Comparison of ENCODE assay signal across 8 mouse cellular contexts in genomic region chr19:38015180-38015872, GRCm38 (mm10). TPM values are rescaled to one million over a fixed set of nuclear protein-coding genes. Genes with fewer than 3 reads are reported as not detected.
A peak's percentile ranks its signal among the peaks of the same experiment; 100 is the strongest.
DNase-seq lines count a peak whose midpoint lies in the region; ATAC-seq and TF ChIP-seq lines count a peak whose summit lies in the region.

No protein-coding gene starts in this region.

- TF ChIP-seq CTCF in CH12.LX (conservative IDR thresholded peaks at IDR 0.05 in 1 of 2, IDR thresholded peaks at IDR 0.05 in 1 of 2; ENCODE audit: low read depth in 2 of 2, low read length in 2 of 2): no peak
- no peak for TF ChIP-seq CTCF in thymus, adult 2 months (IDR thresholded peaks at IDR 0.05; ENCODE audit: borderline replicate concordance, control insufficient read depth, extremely low read depth, insufficient read depth, low read length, poor library complexity)

- H3K27me3 ChIP-seq in CH12.LX (replicated peaks): no peaks in the 10 kb centered on the region
- H3K27me3 ChIP-seq in hindbrain, embryonic 16.5 days (replicated peaks; ENCODE audit: control insufficient read depth, insufficient read depth, low read length): no peaks in the 10 kb centered on the region
- H3K27me3 ChIP-seq in thymus, adult 2 months (ENCODE audit: control insufficient read depth, insufficient read depth, low read length): no peaks in the 10 kb centered on the region

- TF ChIP-seq RAD21 in CH12.LX (IDR thresholded peaks at IDR 0.05; ENCODE audit: low read depth, low read length): no peak

- H3K4me2 ChIP-seq in CH12.LX (ENCODE audit: insufficient read depth, low read depth, poor library complexity, severe bottlenecking): no peak overlapping the region
- H3K4me2 ChIP-seq in hindbrain, embryonic 16.5 days (ENCODE audit: low read length): no peak overlapping the region

- H3K9ac ChIP-seq in CH12.LX (ENCODE audit: insufficient read depth, low read depth): no peak overlapping the region
- no peak overlapping the region for H3K9ac ChIP-seq in hindbrain, embryonic 16.5 days (ENCODE audit: low read depth, low read length)

- 0% methylated on average over 1 of the region's 1 CpGs for WGBS in hindbrain, embryonic 16.5 days
- 39% methylated on average over 1 of the region's 1 CpGs for WGBS in thymus, adult 2 months

- peaks cover 3 to 16% of the 10 kb centered on the region in 2 experiments; a peak in 2 of 4 replicates for H3K4me1 ChIP-seq in CH12.LX (ENCODE audit: control insufficient read depth in 1 of 2, insufficient read depth in 2 of 2)
- peaks cover 6% of the 10 kb centered on the region; the same call in 1 of the 2 replicates for H3K4me1 ChIP-seq in hindbrain, embryonic 16.5 days (ENCODE audit: control insufficient read depth, insufficient read depth, low read depth, low read length)
- peaks cover 1% of the 10 kb centered on the region; the same call in 1 of the 2 replicates for H3K4me1 ChIP-seq in thymus, adult 2 months (replicated peaks; ENCODE audit: control insufficient read depth, insufficient read depth, low read length)

- no peaks in the 10 kb centered on the region for H3K36me3 ChIP-seq in CH12.LX (replicated peaks in 1 of 2; ENCODE audit: control insufficient read depth in 1 of 2, insufficient read depth in 1 of 2, low read length in 1 of 2)
- no peaks in the 10 kb centered on the region for H3K36me3 ChIP-seq in hindbrain, embryonic 16.5 days (ENCODE audit: control insufficient read depth, insufficient read depth, low read length)
- H3K36me3 ChIP-seq in thymus, adult 2 months (ENCODE audit: control insufficient read depth, insufficient read depth, low read length): no peaks in the 10 kb centered on the region

- dilution Hi-C loops in CH12.LX (cut with MboI; ENCODE audit: extremely low pct_ligation_motif_present, extremely low pct_unique_long_range_greater_than_20kb, low sequenced_read_pairs): no loop called here

- H3K79me2 ChIP-seq in CH12.LX (replicated peaks; ENCODE audit: control insufficient read depth, extremely low read depth, insufficient read depth, poor library complexity, severe bottlenecking): no peaks in the 10 kb centered on the region

- no peak for TF ChIP-seq POLR2A in CH12.LX (IDR thresholded peaks at IDR 0.05; ENCODE audit: low read depth, low read length)
- TF ChIP-seq POLR2A in thymus, adult 2 months (IDR thresholded peaks at IDR 0.05; ENCODE audit: control insufficient read depth, extremely low read depth, insufficient read depth, low read length, poor library complexity): no peak

- no peak overlapping the region for H3K27ac ChIP-seq in CH12.LX (ENCODE audit: insufficient read depth, low read depth)
- no peak overlapping the region; the same call in 1 of the 2 replicates for H3K27ac ChIP-seq in hindbrain, embryonic 16.5 days (ENCODE audit: low read depth, low read length)
- H3K27ac ChIP-seq in thymus, adult 2 months (ENCODE audit: control insufficient read depth, insufficient read depth, low read length): no peak overlapping the region

- H3K4me3 ChIP-seq in CH12.LX (replicated peaks in 1 of 3; ENCODE audit: low read depth in 2 of 3, low read length in 2 of 3, poor library complexity in 1 of 3): no peak overlapping the region
- H3K4me3 ChIP-seq in hindbrain, embryonic 16.5 days (ENCODE audit: low read length): no peak overlapping the region
- H3K4me3 ChIP-seq in thymus, adult 2 months (ENCODE audit: control insufficient read depth, insufficient read depth, low read length): no peak overlapping the region

- no peaks in the 10 kb centered on the region for H3K9me3 ChIP-seq in CH12.LX (replicated peaks; ENCODE audit: low read length)
- H3K9me3 ChIP-seq in hindbrain, embryonic 16.5 days (ENCODE audit: control insufficient read depth, low read length): no peaks in the 10 kb centered on the region

- in situ Hi-C loops in CH12.LX (cut with MboI; ENCODE audit: low pct_ligation_motif_present, low pct_unique_long_range_greater_than_20kb, low sequenced_read_pairs): no loop called here

- no peak for TF ChIP-seq EP300 in CH12.LX (IDR thresholded peaks at IDR 0.05; ENCODE audit: low read length)

- DNase-seq in CH12.LX (ENCODE audit: extremely low read depth): peak; percentile 18
- DNase-seq in c-Kit-positive CD71-negative TER-119-negative erythroid progenitor cells, embryonic 14.5 days (ENCODE audit: low read depth): peak; percentile 47
- DNase-seq in gastrocnemius, adult 18-20 months (ENCODE audit: low spot score): peak; percentile 78
- peak; percentile 64 to 70 for DNase-seq in layer of hippocampus, postnatal 36 days
- peak; percentile 75 to 91 for DNase-seq in lung, postnatal 4 days
- DNase-seq in right cerebral cortex, postnatal 25 days: peak; percentile 67
- no peak for DNase-seq in thymus, adult 2 months

- ATAC-seq in hindbrain, embryonic 16.5 days: peak; percentile 98

TF ChIP-seq in CH12.LX, 34 proteins besides CTCF, POLR2A, EP300 and RAD21:
- TF ChIP-seq MEF2A (IDR thresholded peaks at IDR 0.05; ENCODE audit: borderline replicate concordance, low read depth, low read length): no peak
- TF ChIP-seq MAZ (IDR thresholded peaks at IDR 0.05; ENCODE audit: low read depth, low read length): no peak
- TF ChIP-seq JUN (IDR thresholded peaks at IDR 0.05; ENCODE audit: insufficient read depth, low read depth, low read length): no peak
- no peak for TF ChIP-seq USF2 (conservative IDR thresholded peaks at IDR 0.05; ENCODE audit: low read depth, low read length)

RNA-seq across cellular contexts. Expression of gene Myof, which starts 28.1 kb away (rescaled TPM):
- total RNA-seq in CH12.LX (2012; rRNA removed) (0.29 and 0.30 TPM in 2 replicates), CH12.LX (2014; rRNA removed) (0.49 and 0.59 TPM in 2 replicates)
- 3.9 and 4.1 TPM in 2 replicates for polyA plus RNA-seq in CH12.LX (2012; ENCODE audit: insufficient read length, low read depth)
- total RNA-seq in gastrocnemius, adult 18-20 months (2021): 1 to 10 TPM; 4.1 to 5.3 TPM
- 1.6 and 2.8 TPM in 2 replicates for polyA plus RNA-seq in hindbrain, embryonic 16.5 days (2015; fragmentation: Nextera tagmentation; extraction: Ambion mirVana)
- 1 to 10 TPM; 4.0 to 5.3 TPM for total RNA-seq in layer of hippocampus, postnatal 36 days (2021)
- polyA plus RNA-seq in thymus, adult 2 months (2012; rRNA removed): 6.4 and 8.1 TPM in 2 replicates

RNA-seq across cellular contexts. Expression of gene Cep55, which starts 39.5 kb away (rescaled TPM):
- total RNA-seq in CH12.LX (2012; rRNA removed): 29.6 and 33.0 TPM in 2 replicates
- total RNA-seq in CH12.LX (2014; rRNA removed): 76.2 and 90.8 TPM in 2 replicates
- 64.2 and 70.4 TPM in 2 replicates for polyA plus RNA-seq in CH12.LX (2012; ENCODE audit: insufficient read length, low read depth)
- total RNA-seq in gastrocnemius, adult 18-20 months (2021): not detected
- polyA plus RNA-seq in hindbrain, embryonic 16.5 days (2015; fragmentation: Nextera tagmentation; extraction: Ambion mirVana): 5.4 and 6.5 TPM in 2 replicates
- under 1 TPM in 1 of 2 experiments, not detected in 1; 0.28 TPM for total RNA-seq in layer of hippocampus, postnatal 36 days (2021)
- polyA plus RNA-seq in thymus, adult 2 months (2012; rRNA removed): 8.4 and 10.4 TPM in 2 replicates

Comparison
In these comparisons a context has a peak if more than half of its experiments do, and no peak if none do; other contexts are left out.
1. RNA of gene Cep55, which starts 39.5 kb away (total RNA-seq): 29.6 to 90.8 TPM in CH12.LX; 0.28 TPM in layer of hippocampus, postnatal 36 days and not detected in gastrocnemius, adult 18-20 months; every median in the first group is over 10 times any median in the second.